Mouse (Mus musculus): Measurements from ENCODE around the gene Syt16.

GRCm38 (mm10) chr12:74272545-74272944, 275.1 kb downstream of the Syt16 start:
- no peak for TF ChIP-seq CTCF (IDR thresholded peaks at IDR 0.05; ENCODE audit: low read depth)
- no peak for TF ChIP-seq EP300 (optimal IDR thresholded peaks at IDR 0.05)
